Mouse (Mus musculus): ENCODE results near the gene Ssh2.

GRCm38 (mm10) chr11:77414141-77414839 is 198.2 kb downstream of the Ssh2 start:
- TF ChIP-seq CTCF (IDR thresholded peaks at IDR 0.05; ENCODE audit: extremely low read depth, insufficient read depth, low read length) (no peak), POLR2A (IDR thresholded peaks at IDR 0.05; ENCODE audit: extremely low read depth, insufficient read depth, low read length) (no peak)
